Mouse (Mus musculus) testis, postnatal 10 days (tissue): ENCODE measurements around the gene Spock1.

ENCODE experiments used
- DNase-seq: peaks from one replicate; pipeline ENCODE4 v3.0.0; 2021; ENCODE audit warnings: low spot score

Gene Spock1

DNA sequence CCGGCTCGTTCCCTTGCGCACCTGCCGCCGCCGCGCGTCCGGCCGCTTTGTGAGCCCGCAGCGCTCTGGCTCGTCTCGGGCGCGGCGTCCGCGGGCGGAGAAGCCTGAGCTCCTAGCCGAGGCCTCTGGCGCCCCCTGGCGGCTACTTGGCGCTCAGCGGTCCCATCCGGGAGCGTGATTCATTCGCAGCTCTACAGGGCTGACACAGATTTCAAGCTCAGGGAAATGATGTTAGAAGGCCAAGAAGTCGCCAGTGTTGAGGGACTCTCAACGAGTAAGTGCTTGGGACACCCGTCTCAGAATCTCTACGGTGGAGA, at the start of gene Spock1:
Spock1 (minus strand) TSS at position 67 of the 317 bp plus-strand sequence.
- DNase-seq, result peak; percentile 92

DNA sequence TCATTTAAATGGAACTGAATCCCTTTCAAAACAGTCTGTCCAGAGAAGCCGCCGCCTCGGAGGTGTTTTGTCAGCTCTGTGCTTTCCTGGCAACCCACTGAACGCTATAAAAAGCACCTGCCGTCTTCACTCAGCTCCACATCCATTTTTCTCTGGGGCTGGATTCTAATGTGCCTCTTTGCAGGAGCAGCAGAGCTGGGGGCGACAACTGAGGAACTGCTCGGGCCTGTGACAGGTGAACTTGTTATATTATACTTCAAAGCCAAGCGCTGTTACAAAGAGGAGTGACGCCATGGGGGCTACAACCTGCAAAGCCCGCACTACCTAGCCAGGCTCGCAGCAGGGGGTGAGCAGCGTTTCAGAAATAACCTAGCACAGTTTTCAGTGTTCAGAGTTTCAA, 42.0 kb upstream of the Spock1 start:
- no peak for DNase-seq

DNA sequence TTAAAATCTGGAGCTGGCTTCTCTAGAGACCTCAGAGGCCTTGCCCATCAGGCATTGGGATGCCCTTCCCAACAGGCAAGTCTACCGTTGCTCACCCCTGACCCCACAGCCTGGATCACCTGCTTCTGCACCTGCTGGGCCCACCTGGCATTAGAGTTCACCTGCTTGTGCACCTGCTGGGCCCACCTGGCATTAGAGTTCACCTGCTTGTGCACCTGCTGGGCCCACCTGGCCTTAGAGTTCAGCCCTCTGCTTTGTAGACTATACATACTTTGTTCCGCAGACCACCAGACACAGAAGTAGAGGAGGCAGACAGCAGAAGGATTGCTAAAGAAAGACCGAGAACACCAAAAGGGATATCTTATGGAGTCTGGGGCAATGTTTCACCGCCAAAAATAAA, 41.4 kb upstream of the Spock1 start:
- no peak for DNase-seq

DNA sequence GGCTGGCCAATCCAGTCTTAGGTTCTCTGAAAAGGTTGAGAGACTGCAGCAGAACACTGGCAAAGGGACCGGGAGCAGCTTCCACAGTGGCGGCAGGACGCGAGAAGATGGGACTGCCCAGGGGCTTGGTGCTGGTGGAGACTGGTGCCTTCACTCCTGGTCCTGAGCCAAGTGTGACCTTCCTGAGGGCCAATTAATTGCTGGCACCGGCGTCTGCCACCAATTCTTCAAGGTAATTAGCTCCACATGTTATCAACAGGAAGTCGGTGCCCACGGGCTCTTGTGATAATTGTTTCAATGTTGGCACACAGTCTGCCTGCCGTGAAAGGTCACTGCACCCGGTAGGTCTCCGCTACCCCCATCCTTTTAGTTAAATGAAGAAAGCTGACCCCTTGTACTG, 37.1 kb upstream of the Spock1 start:
- peak; percentile 44 for DNase-seq

- no peak for DNase-seq
Measured at GRCm38 (mm10) chr13:57944434-57944833, 36.3 kb upstream of the Spock1 start.

DNA sequence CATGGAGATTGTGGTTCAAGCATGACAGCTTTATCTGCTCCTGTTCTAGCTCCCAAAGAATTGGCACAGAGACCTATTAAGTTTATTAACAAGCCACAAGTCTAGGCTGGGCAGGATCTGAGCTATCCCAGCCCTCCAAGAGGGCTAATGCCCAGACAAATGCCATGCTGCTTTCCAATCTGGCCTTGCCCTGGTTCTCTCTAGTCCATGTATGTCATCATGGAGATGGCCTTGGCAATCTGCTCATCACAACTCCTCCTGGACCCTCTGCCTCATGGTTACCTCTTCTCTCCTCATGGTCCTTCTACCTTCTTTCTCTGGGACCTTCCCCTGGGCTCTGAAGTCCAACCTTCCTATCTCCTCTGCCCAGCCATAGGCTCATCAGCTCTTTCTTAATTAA, 35.8 kb upstream of the Spock1 start:
- DNase-seq, result no peak

DNA sequence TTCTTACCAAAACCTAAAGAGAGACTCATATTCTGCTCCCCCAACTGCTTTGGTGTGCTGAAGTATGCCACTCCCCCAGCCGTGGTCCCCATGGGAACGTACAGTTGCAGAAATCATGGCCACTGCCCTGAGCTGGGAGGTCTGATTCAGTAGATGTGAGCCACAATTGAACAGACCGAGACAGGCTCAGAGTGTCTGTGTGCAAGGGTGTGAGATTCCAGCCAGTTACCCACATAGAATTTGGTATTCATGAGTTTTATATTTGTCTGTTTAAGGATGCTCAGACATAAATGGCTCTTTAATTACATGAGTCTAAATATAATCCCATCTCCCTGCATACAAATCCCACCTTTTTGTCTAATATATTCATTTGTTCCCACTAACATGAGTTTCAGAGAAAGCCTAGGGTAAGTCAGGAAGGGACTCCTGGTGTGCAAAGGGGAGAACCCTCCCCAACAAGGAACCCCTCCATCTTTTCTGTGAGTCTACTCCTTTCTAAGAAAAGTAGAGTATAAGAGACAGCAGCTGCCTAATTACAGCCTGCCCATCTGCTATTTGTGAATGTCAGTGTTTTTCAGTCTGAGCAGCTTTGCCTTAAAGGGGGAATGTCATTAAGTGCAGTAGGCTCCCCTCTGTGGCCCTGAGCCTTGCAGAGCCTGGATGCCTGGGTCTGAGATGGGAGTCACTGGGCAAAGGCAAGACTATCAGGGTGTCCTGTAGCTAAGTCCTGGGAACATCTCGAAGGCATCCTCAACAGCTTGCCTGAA, 29.5 kb upstream of the Spock1 start:
- no peak for DNase-seq

GRCm38 (mm10) chr13:57931998-57932397, 23.9 kb upstream of the Spock1 start:
- no peak for DNase-seq

- no peak for DNase-seq
Measured at GRCm38 (mm10) chr13:57931376-57931775, 23.2 kb upstream of the Spock1 start.

DNA sequence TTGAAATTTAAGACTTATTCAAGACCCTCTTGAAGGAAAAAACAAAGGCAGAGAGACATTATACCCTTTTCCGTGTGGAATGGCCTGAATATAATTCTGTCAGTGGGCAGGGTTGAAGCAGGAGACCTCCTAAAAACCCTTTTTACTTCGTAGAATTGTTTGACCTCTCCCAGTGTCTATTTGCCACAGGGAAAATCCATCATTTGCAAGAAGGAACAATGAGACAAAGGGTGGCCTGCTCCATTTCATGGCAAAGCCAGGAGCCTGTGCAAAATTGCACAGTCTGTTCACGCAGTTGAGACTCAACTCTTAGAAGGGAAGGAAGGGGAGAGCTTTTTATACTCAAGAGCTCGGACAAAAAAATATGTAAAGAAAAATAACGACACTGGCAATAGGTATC, 22.6 kb upstream of the Spock1 start:
- DNase-seq, result no peak

DNA sequence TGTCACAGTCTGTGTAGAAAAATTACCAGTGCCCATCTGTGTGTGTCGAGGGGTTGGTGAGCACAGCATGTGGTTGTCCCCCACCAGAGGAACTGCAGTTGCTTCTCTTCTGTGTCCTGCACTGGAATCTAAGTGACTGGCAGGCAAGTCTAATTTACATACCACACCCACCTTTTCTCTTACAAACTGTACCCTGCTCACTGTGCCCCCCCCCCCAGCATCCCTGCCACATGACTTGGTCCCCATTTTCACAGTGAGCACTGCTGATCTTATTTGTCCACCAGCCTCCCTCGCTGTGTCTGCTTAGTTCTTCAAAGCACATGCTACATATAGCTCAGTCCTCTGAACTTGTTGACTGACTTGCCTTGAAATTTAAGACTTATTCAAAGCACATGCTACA, 22.2 kb upstream of the Spock1 start:
- DNase-seq, result no peak

DNA sequence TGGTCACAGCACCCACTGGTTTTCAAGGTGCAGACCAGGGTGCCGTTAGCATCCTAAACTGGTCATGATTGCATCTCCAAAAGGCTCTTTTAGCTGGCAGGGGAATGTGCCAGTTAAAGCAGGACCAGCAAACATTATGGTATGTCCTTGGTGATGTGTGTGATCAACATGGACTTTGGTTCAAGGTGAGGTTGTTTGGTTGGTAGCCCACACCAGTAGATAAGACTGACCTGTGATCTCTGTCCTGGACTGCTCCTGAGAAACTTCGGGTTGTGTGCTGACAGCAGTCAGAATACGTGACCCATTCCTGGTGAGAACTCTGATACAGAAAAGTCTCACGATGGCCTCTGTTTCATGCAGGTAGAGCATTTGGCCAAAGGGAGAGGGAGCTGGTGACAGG, 11.8 kb upstream of the Spock1 start:
- DNase-seq, result no peak

DNA sequence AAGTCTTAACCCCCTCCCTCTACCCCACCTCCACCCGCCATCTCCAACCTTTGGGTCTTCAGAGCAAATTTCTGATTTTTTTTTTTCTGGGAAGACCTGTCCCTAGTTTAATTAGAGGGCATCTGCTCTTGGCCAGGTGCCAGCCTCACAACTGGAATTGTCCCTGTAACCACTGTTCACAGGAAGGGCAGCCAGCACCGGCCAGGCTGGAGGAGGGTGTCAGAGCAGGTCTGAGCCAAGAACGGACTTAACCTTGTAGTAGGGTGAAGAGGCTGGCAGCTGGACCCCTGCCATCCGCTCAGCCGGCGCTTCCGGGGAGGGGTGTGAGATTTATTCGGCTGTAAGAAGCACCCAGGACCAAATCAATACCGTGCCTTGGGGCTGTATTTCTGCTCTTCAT, 3.0 kb upstream of the Spock1 start:
- DNase-seq, result peak; percentile 56

GRCm38 (mm10) chr13:57907428-57908265, 485 bp downstream of the Spock1 start:
- DNase-seq, result no peak

- no peak for DNase-seq
Measured at GRCm38 (mm10) chr13:57894597-57894996, 13.5 kb downstream of the Spock1 start.

- DNase-seq, result no peak
Measured at GRCm38 (mm10) chr13:57889708-57890107, 18.4 kb downstream of the Spock1 start.

DNA sequence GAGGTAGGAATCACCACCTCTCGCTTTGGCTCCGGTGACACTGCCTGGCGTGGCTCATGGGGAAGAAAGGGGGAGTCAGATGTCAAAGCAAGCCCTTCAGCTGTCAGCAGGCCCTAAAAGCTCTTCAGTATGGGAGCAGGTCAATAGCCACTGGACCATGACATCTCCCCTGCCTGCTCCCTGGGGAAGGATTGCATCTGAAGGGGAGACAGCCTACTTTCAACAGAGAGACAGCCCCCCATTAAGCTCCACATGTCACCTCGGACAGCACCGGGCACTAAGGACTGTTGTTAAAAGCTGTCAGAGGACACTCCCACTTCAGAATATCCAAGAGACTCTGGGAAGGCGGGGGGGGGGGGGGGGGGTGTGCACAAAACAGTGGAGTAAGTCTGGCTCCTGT, 19.1 kb downstream of the Spock1 start:
- DNase-seq, result no peak

- DNase-seq, result no peak
Measured at GRCm38 (mm10) chr13:57879817-57880216, 28.3 kb downstream of the Spock1 start.

DNA sequence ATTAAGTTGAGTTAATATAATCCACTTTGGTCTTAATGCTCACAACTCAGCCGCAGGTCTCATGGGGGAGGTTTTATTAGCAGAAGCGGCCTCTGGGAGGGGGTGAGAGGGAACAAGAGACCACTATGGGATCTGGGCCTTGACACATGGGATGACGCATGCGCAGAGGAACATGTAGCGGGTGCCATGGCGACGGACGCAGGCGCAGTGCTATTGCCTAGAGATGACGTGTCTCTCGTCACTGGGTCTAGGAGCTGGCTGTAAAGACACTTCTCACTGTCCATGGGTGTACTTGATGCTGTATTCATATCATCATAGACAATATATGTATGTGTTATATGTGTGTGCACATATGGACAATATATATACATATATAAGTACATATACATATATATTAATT, 29.3 kb downstream of the Spock1 start:
- DNase-seq, result no peak

GRCm38 (mm10) chr13:57877782-57878181, 30.4 kb downstream of the Spock1 start:
- DNase-seq, result no peak

- no peak for DNase-seq
Measured at GRCm38 (mm10) chr13:57876966-57877365, 31.2 kb downstream of the Spock1 start.

DNA sequence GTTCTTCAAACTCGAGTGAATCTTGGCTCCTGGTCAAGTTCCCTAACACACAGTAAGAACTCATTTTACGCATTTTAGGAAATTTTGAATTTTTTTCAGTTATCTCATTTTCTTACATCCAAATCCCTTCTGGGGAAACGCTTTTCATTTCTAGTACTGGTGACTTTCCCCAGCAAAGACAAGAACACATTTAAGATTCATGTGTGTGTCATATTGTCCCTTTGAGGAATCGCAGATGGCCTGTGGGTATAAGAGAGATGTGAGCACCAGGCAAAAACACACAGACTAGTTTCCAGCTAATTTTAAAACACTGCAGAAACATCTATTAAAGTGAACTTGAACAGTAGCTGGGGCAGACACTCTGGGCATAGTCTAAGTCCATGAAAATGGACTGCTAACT, 38.1 kb downstream of the Spock1 start:
- DNase-seq, result no peak

DNA sequence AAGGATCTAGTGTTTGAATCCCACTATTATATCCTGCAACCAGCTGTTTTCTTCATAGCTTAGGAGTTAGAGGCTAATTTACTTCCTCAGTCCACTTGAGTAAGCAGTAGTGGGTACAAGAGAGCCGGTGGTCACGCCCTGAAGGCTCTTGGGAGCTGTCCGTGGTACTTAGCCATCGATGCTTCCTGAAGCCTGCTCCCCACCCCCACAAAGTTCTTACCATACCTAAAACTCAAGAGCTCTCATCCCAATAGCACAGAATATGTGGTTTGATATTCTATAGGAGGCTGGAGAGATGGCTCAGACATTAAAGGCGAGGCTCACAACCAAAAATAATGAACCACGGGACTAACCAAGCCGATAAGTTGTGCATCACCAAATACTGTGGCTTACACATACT, 40.5 kb downstream of the Spock1 start:
- DNase-seq, result no peak

GRCm38 (mm10) chr13:57865029-57865428, 43.1 kb downstream of the Spock1 start:
- DNase-seq, result no peak
